Comparison of ENCODE assay signal across 19 mouse cellular contexts in genomic region chr7:65572731-65573130, GRCm38 (mm10). TPM values are rescaled to one million over a fixed set of nuclear protein-coding genes. Genes with fewer than 3 reads are reported as not detected.
DNase-seq lines count a peak whose midpoint lies in the region; ATAC-seq and TF ChIP-seq lines count a peak whose summit lies in the region.
"Had no signal": no experiment of that assay in that cellular context is flagged by ENCODE, and none has a peak within 500 bp of the region (broad histone marks: within the 10 kb centered on the region; RNA-seq: fewer than 3 reads in every experiment).

No protein-coding gene starts in this region.

- WGBS in hindbrain, embryonic 14.5 days: 37% methylated on average over 5 of the region's 5 CpGs
- WGBS in hindbrain, embryonic 12.5 days: 58% methylated on average over 5 of the region's 5 CpGs
- WGBS in liver, postnatal 0 days (ENCODE audit: insufficient replicate concordance): 57% methylated on average over 5 of the region's 5 CpGs

- no peaks in the 10 kb centered on the region for H3K36me3 ChIP-seq in hindbrain, embryonic 14.5 days (replicated peaks; ENCODE audit: control insufficient read depth, insufficient read depth)
- no peaks in the 10 kb centered on the region for H3K36me3 ChIP-seq in hindbrain, embryonic 12.5 days
- no peaks in the 10 kb centered on the region for H3K36me3 ChIP-seq in liver, postnatal 0 days (replicated peaks; ENCODE audit: insufficient read depth, low read length)
- H3K36me3 ChIP-seq: liver, embryonic 13.5 days; stomach, embryonic 15.5 days had no signal

- peak; percentile 75 to 83 for DNase-seq in cerebellum, postnatal 10 days
- DNase-seq in cerebellum, adult 11 months: no peak
- no peak for DNase-seq in hindbrain, embryonic 14.5 days (ENCODE audit: low spot score)
- DNase-seq in brain, adult 2 months (ENCODE audit: low read depth, low spot score): peak; percentile 59
- DNase-seq in layer of hippocampus, postnatal 14 days (ENCODE audit: low spot score in 2 of 2): peak; percentile 12 to 13
- no peak for DNase-seq in liver, postnatal 0 days
- no peak for DNase-seq in gastrocnemius, adult 2 months
- DNase-seq: adrenal gland, postnatal 10 days; cerebellum, adult 9-11 months; gastrocnemius, postnatal 36 days; heart, postnatal 36 days; liver, embryonic 13.5 days had no signal

- no peaks in the 10 kb centered on the region for H3K9me3 ChIP-seq in hindbrain, embryonic 14.5 days (ENCODE audit: control insufficient read depth, low read length)
- no peaks in the 10 kb centered on the region for H3K9me3 ChIP-seq in hindbrain, embryonic 12.5 days (replicated peaks)
- no peaks in the 10 kb centered on the region for H3K9me3 ChIP-seq in liver, postnatal 0 days (ENCODE audit: low read length)
- H3K9me3 ChIP-seq: liver, embryonic 13.5 days; stomach, embryonic 15.5 days had no signal

- H3K27me3 ChIP-seq in hindbrain, embryonic 14.5 days (ENCODE audit: control insufficient read depth, insufficient read depth, low read length): no peaks in the 10 kb centered on the region
- no peaks in the 10 kb centered on the region for H3K27me3 ChIP-seq in hindbrain, embryonic 12.5 days
- H3K27me3 ChIP-seq in liver, postnatal 0 days (ENCODE audit: insufficient read depth, low read length): no peaks in the 10 kb centered on the region
- H3K27me3 ChIP-seq: liver, embryonic 13.5 days; stomach, embryonic 15.5 days had no signal

- intact Hi-C loops in gastrocnemius, adult 2 months (cut with DNase I): no loop called here

- H3K4me1 ChIP-seq in hindbrain, embryonic 14.5 days (replicated peaks; ENCODE audit: control insufficient read depth, insufficient read depth, low read length): peaks cover 6% of the 10 kb centered on the region; the same call in 1 of the 2 replicates
- H3K4me1 ChIP-seq in hindbrain, embryonic 12.5 days: no peaks in the 10 kb centered on the region
- no peaks in the 10 kb centered on the region for H3K4me1 ChIP-seq in liver, postnatal 0 days (ENCODE audit: insufficient read depth)
- H3K4me1 ChIP-seq: liver, embryonic 13.5 days; stomach, embryonic 15.5 days had no signal

- no peak overlapping the region for H3K4me3 ChIP-seq in hindbrain, embryonic 14.5 days (replicated peaks; ENCODE audit: low read length)
- no peak overlapping the region for H3K4me3 ChIP-seq in hindbrain, embryonic 12.5 days
- H3K4me3 ChIP-seq in liver, postnatal 0 days (ENCODE audit: low read depth, low read length): no peak overlapping the region
- H3K4me3 ChIP-seq in gastrocnemius, adult 2 months: no peak overlapping the region
- H3K4me3 ChIP-seq: liver, embryonic 13.5 days; myocyte; stomach, embryonic 15.5 days had no signal

- TF ChIP-seq CTCF in liver, postnatal 0 days (IDR thresholded peaks at IDR 0.05; ENCODE audit: low read depth): no peak
- TF ChIP-seq CTCF in gastrocnemius, adult 2 months (IDR thresholded peaks at IDR 0.05): no peak

- ATAC-seq in hindbrain, embryonic 14.5 days (ENCODE audit: low FRiP score): peak; percentile 51; the same call in 1 of the 2 replicates
- no peak for ATAC-seq in hindbrain, embryonic 12.5 days (ENCODE audit: low FRiP score)
- no peak for ATAC-seq in liver, postnatal 0 days
- ATAC-seq: intestine, embryonic 16.5 days; lung, postnatal 0 days had no signal

- TF ChIP-seq EP300 in liver, postnatal 0 days (IDR thresholded peaks at IDR 0.05; ENCODE audit: low read depth): no peak

- no peak overlapping the region for H3K9ac ChIP-seq in hindbrain, embryonic 14.5 days
- H3K9ac ChIP-seq in hindbrain, embryonic 12.5 days: no peak overlapping the region
- no peak overlapping the region for H3K9ac ChIP-seq in liver, postnatal 0 days (replicated peaks)
- H3K9ac ChIP-seq: liver, embryonic 13.5 days; stomach, embryonic 15.5 days had no signal

- H3K4me2 ChIP-seq in hindbrain, embryonic 14.5 days (replicated peaks): no peak overlapping the region
- no peak overlapping the region for H3K4me2 ChIP-seq in hindbrain, embryonic 12.5 days (replicated peaks)
- no peak overlapping the region for H3K4me2 ChIP-seq in liver, postnatal 0 days (ENCODE audit: low read depth, low read length)
- H3K4me2 ChIP-seq: heart, embryonic 11.5 days; liver, embryonic 13.5 days; stomach, embryonic 15.5 days had no signal

- peak overlapping the region; percentile 38; the same call in 1 of the 2 replicates for H3K27ac ChIP-seq in hindbrain, embryonic 14.5 days
- H3K27ac ChIP-seq in hindbrain, embryonic 12.5 days: no peak overlapping the region
- no peak overlapping the region for H3K27ac ChIP-seq in liver, postnatal 0 days (ENCODE audit: low read depth)
- H3K27ac ChIP-seq in gastrocnemius, adult 2 months: no peak overlapping the region
- H3K27ac ChIP-seq: kidney, postnatal 0 days; liver, embryonic 13.5 days; stomach, embryonic 15.5 days had no signal

RNA-seq across cellular contexts. Expression of gene Tjp1, which starts 45.1 kb away (rescaled TPM):
- 30.4 and 33.2 TPM in 2 replicates for polyA plus RNA-seq in hindbrain, embryonic 14.5 days (2014; fragmentation: Nextera tagmentation; extraction: Ambion mirVana)
- polyA plus RNA-seq in hindbrain, embryonic 12.5 days (2016; fragmentation: Nextera tagmentation; extraction: Ambion mirVana): 36.3 and 36.7 TPM in 2 replicates
- total RNA-seq in layer of hippocampus, postnatal 14 days (2021): 100 to 1,000 TPM; 126 to 134 TPM
- polyA plus RNA-seq in liver, postnatal 0 days (2015; fragmentation: Nextera tagmentation; extraction: Ambion mirVana): 3.4 and 3.8 TPM in 2 replicates
- 10 to 100 TPM; 21.1 to 23.8 TPM for total RNA-seq in gastrocnemius, adult 2 months (2021)

Comparison
In these comparisons a context has a peak if more than half of its experiments do, and no peak if none do; other contexts are left out.
1. DNase-seq: peak in cerebellum, postnatal 10 days (2 of 2), brain, adult 2 months (single experiment) and layer of hippocampus, postnatal 14 days (2 of 2); none in cerebellum, adult 11 months (single experiment), hindbrain, embryonic 14.5 days (single experiment), liver, postnatal 0 days (single experiment) and gastrocnemius, adult 2 months (single experiment).